Mouse (Mus musculus): Measurements from ENCODE around the gene Snd1. TPM values are rescaled to one million over a fixed set of nuclear protein-coding genes. Genes with fewer than 3 reads are reported as not detected.

Snd1 gene
- polyA plus RNA-seq, 1 experiment from 2014 or later: 64.8 TPM

DNA sequence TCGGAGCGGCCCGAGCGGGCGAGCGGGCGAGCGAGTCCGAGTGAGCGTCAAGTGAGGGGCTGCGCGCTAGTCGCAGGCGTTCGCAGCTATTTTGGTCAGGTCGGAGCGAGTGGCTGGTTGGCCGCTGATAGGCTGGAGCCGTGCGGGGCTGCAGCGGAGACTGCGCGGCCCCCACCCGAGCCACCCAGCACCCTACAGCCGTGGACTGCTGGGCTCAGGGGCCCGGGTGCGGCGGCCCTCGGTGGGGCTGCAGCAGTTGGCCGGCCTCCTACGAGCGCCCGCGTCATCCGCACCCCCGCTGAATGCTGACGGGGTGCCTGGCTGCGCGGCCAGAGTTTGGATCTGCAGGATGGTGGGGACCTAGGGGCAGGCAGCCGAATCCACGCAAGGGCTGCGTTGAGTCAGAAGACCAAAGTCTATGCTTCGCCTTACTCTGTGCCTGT is 358.5 kb downstream of the Snd1 start:
- H3K27ac ChIP-seq: no peak overlapping the region
- H3K79me2 ChIP-seq (ENCODE audit: inconsistent target): no peaks in the 10 kb centered on the region
- H3K4me3 ChIP-seq (ENCODE audit: inconsistent target): no peak overlapping the region
- 31% methylated on average over 28 of the region's 43 CpGs for WGBS (ENCODE audit: missing documents)
- H3K36me3 ChIP-seq (ENCODE audit: inconsistent target): 0 out of 2 replicates have a peak, but pooled peaks cover 5% of the 10 kb centered on the region

DNA sequence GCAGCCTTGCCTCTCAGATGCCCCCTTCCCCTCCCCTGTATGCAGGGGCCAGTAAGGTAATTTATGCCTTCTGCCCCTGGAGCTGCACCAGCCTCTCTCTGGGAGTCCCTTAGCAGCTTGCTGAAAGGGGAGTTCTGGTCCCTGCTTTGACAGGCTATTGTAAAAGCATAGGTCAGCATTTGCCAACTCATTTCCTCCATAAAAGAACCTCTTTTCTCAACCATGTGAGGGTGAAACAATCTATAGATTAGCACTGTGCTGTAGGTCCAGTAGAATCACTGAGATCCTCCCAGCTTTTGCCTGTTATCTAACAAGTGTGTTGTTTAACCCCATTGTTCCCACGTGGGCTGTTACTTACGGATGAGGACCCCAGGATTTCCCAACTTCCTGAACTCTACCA is 359.1 kb downstream of the Snd1 start:
- no peak overlapping the region for H3K27ac ChIP-seq
- no peaks in the 10 kb centered on the region for H3K79me2 ChIP-seq (ENCODE audit: inconsistent target)
- 0 out of 2 replicates have a peak, but pooled peaks cover 5% of the 10 kb centered on the region for H3K36me3 ChIP-seq (ENCODE audit: inconsistent target)
- H3K4me3 ChIP-seq (ENCODE audit: inconsistent target): no peak overlapping the region
- WGBS (ENCODE audit: missing documents): 44% methylated on average over 2 of the region's 2 CpGs

DNA sequence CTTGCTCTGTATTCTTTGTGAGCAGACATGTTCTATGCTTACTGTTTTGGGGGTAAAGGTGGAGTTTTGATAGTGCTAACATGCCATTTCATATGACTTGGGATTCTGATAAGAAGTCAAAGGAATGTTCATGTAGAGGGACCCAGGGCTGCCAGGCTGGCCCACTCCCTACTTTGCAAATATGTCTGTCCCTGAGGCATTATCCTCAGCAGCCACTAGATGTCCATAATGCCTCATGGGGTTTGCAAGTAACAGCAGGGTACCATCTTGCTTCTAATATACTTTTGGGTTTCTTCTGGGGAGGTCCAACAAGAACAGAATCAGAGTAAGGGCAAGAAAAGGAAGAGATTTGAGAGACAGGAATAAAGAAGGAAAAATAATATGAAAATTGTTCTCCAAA is 361.7 kb downstream of the Snd1 start:
- Histone ChIP-seq H3K4me3 (ENCODE audit: inconsistent target) (no peak overlapping the region), H3K79me2 (ENCODE audit: inconsistent target) (no peaks in the 10 kb centered on the region), H3K36me3 (ENCODE audit: inconsistent target) (no peaks in the 10 kb centered on the region), H3K27ac (no peak overlapping the region)

DNA sequence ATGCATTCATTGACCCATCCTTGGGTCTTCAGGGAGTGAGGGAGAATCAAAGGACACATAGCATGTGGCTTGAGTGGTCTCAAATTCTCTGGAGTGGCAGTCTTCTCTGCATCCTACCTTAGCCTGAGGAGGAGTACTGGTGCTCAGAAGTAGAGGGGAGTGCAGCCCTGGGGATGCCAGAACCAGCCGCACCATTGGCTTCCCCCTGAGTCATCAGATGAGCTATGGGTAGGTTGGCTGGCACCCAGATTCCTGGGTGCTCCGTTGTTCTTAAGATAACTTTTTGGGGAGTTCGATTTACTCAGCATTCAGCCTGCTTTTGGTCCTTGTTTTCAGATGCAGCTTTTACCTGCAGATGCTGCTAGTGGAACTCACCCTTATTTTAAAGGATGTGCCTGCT is 366.6 kb downstream of the Snd1 start:
- 100% methylated on average over 3 of the region's 3 CpGs for WGBS (ENCODE audit: missing documents)
- no peaks in the 10 kb centered on the region for H3K79me2 ChIP-seq (ENCODE audit: inconsistent target)
- H3K36me3 ChIP-seq (ENCODE audit: inconsistent target): no peaks in the 10 kb centered on the region

DNA sequence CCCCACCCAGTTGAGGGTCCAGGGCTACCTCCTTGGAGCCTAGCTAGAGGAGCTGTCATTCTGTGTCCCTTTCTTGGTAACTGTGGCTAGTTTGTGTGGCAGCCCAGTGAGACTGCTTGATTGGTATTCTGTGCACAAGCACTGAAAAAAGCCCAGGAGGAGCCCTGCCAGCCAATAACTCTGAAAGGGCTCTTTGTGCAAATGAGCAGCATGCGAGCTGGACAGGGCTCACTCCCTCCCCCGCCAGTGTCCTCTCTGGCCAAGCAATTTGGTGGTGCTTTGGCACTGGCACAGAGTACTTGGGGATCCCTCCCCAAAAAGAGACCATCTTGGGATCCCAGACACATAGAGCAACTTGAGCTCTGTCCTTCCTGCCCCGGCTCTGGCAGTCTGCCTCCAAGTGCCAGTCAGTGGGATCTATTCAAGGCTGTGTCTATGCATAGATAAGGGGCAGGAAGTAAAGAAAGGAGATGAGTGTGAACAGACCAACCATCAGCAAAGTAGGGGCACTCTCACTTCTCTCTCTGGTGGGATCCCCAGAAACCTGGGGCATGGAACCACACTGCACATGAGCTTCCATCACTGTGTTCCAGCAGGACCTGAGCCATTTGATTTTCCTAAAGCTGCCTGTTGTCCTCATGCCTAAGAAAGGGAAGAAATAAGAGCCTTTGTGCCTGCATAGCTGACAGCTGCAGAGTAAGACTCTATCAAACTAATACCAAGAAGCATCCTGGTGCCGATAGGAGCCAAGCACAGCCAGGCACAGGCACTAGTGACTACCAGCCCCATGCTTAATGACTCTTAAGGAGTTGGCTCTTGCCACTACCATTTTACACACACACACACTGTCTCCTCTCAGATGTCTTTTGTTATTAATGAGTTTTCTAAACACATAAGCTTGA is 367.7 kb downstream of the Snd1 start:
- Histone ChIP-seq H3K4me3 (ENCODE audit: inconsistent target) (no peak overlapping the region), H3K27ac (no peak overlapping the region), H3K79me2 (ENCODE audit: inconsistent target) (no peaks in the 10 kb centered on the region), H3K36me3 (ENCODE audit: inconsistent target) (no peaks in the 10 kb centered on the region)
- WGBS (ENCODE audit: missing documents): 96% methylated on average over 4 of the region's 4 CpGs

More for the DNA sequence above, 366.6 kb downstream of the Snd1 start:
- Histone ChIP-seq H3K4me3 (ENCODE audit: inconsistent target) (no peak overlapping the region), H3K27ac (no peak overlapping the region)

DNA sequence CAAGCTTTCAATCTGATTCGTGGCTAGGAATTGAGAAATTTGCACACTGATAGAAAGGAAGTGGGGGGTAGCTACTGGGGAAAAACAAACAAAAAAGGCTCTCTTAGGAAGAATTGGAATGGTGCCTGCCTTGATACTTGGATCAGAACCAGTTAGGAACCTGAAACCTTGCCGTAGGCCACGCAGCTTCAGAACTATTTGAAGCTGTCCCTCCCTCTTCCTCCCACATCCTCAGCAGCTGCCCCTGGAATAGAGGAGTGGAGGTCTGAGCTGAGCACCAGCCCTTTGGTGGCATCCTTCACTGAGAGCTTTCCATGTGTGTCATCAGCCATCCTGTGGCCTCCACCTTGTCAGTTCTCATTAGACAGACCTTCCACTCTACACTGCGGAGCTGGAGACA is 370.7 kb downstream of the Snd1 start:
- no peak overlapping the region for H3K27ac ChIP-seq
- no peak overlapping the region for H3K4me3 ChIP-seq (ENCODE audit: inconsistent target)
- H3K79me2 ChIP-seq (ENCODE audit: inconsistent target): no peaks in the 10 kb centered on the region
- H3K36me3 ChIP-seq (ENCODE audit: inconsistent target): no peaks in the 10 kb centered on the region
- WGBS (ENCODE audit: missing documents): 81% methylated on average over 4 of the region's 4 CpGs

DNA sequence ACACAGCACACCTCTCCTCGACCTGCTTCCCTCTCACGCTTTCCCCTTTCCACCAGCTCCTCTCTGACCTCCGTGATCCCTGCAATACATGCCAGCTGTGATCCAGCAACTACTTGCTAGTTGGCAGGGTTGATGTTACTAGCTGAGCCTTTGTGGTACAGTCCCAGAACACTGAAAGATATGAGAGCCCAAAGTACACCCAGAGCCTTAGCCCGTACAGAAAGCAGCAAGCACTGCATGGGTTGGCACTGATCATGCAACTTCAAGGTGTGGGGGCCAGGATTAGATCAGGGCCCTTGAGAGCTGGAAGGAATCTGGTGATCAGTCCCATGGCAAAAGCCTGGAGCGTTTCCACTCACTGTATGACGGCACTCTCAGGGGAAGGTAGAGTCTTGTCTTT is 372.7 kb downstream of the Snd1 start:
- Histone ChIP-seq H3K27ac (no peak overlapping the region), H3K36me3 (ENCODE audit: inconsistent target) (no peaks in the 10 kb centered on the region), H3K4me3 (ENCODE audit: inconsistent target) (no peak overlapping the region), H3K79me2 (ENCODE audit: inconsistent target) (no peaks in the 10 kb centered on the region)
- WGBS (ENCODE audit: missing documents): 93% methylated on average over 6 of the region's 6 CpGs

DNA sequence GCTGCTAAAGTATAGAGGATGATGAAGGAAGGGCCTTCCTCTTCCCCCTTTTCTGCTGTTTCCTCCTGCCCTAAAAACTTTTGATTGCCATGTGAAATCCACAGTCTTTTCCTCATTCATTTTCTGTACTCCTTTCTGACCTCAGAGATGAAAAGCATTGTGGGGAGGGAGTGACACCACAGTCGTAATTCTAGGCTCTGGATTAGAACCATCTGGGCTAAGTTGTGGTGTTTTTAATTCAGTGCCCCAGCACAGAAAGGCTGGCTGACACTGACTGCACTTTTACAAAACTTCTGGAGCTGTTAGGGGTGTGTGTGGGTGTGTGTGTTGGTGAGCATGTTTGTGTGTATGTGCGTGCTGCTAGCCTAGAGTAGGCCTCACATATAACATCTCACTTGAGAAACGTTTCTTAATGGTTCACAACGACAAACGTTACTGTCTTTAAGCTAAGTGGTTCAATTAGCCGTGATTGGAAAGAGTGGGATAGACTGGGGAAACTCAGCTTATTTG is 373.4 kb downstream of the Snd1 start:
- H3K27ac ChIP-seq: no peak overlapping the region
- H3K36me3 ChIP-seq (ENCODE audit: inconsistent target): no peaks in the 10 kb centered on the region
- H3K4me3 ChIP-seq (ENCODE audit: inconsistent target): no peak overlapping the region
- H3K79me2 ChIP-seq (ENCODE audit: inconsistent target): no peaks in the 10 kb centered on the region
- 92% methylated on average over 6 of the region's 6 CpGs for WGBS (ENCODE audit: missing documents)

DNA sequence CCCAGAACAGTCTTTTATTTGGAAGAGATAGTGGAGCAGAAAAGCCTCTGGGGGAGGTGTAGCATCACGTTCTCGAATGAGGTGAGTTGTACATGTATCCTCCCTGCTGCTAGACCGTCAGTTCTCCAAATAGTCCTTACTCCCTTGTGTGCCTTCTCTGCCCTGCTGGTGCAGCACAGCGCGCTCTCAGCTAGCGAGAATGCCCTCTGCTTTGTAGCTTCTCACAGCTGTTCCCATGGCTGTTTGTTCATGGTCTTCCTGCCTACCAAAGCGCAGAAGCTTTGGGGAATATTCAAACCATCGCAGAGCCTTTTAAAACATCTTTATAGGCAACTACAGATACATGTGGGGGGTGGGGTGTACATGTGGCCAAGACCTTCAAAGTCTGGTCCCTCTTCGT is 374.0 kb downstream of the Snd1 start:
- 82% methylated on average over 9 of the region's 9 CpGs for WGBS (ENCODE audit: missing documents)
- Histone ChIP-seq H3K36me3 (ENCODE audit: inconsistent target) (no peaks in the 10 kb centered on the region), H3K4me3 (ENCODE audit: inconsistent target) (no peak overlapping the region), H3K79me2 (ENCODE audit: inconsistent target) (no peaks in the 10 kb centered on the region), H3K27ac (no peak overlapping the region)

DNA sequence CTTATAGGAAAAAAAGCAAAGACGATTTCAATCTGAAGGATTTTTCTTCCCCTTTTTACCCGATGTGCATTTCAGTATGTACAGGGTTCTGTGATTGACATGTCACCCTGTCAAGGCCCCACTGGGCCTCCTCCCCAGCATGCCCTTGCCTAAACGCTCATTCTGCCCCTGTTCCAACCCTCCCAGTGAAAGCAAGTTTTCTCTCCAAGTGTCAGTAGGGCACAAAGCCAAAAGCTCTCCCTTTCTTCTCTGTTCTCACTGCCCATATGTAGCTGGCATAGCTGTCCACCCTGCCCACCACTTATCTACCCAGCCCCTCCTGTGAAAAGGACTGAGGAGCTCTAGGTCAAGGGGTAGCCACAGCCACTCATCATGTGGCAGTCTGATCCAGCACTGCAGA is 374.4 kb downstream of the Snd1 start:
- H3K27ac ChIP-seq: no peak overlapping the region

DNA sequence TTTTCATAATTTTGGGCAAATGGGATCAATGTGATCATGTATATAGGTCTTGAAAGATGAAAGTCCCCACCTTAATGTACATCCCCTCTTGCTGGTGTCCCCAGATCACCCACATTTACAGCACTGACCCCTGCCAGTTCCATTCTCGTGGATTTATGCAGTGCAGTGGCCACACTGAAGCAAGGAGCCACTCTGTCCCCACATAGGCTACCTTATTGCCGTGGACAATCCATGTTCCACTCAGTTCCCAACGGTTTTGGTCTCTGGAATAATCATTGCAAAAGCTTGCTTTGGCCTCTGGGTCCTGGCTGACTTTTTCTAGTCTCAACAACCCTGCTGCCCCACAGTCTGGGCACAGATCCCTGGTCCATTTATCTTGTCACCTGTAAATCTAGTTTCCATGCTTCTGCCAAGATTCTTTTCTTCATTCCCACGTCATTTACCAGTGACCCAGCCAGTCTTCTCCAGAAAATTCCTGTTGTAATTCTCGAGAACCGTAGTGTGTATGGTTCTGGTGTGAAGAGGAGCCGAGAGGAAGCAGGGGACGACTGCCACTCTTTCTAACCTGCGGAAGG is 375.5 kb downstream of the Snd1 start:
- 93% methylated on average over 9 of the region's 9 CpGs for WGBS (ENCODE audit: missing documents)
- Histone ChIP-seq H3K36me3 (ENCODE audit: inconsistent target) (no peaks in the 10 kb centered on the region), H3K79me2 (ENCODE audit: inconsistent target) (no peaks in the 10 kb centered on the region), H3K27ac (no peak overlapping the region), H3K4me3 (ENCODE audit: inconsistent target) (no peak overlapping the region)

More for the DNA sequence above, 374.4 kb downstream of the Snd1 start:
- 35% methylated on average over 3 of the region's 3 CpGs for WGBS (ENCODE audit: missing documents)
- Histone ChIP-seq H3K36me3 (ENCODE audit: inconsistent target) (no peaks in the 10 kb centered on the region), H3K4me3 (ENCODE audit: inconsistent target) (no peak overlapping the region), H3K79me2 (ENCODE audit: inconsistent target) (no peaks in the 10 kb centered on the region)

DNA sequence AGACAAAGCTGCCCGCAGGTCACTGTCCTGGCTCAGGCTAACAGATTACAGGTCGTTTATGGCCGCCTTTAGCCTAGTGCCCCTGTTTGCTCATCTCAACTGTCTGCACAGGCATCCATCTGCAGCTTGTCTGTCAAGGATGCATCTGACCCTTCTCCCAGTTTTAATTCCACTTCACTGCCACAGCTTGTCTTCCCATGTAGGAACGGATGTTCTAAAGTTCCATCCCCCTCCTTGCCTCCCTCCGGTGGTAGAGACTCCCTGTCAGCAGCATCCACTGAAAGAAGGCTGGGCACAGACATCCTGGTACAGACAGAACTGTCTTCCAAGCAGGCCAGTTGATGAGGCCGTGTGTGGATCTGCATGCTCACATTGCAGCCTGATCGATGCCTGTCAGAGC is 377.4 kb downstream of the Snd1 start:
- H3K27ac ChIP-seq: no peak overlapping the region
- H3K36me3 ChIP-seq (ENCODE audit: inconsistent target): no peaks in the 10 kb centered on the region
- WGBS (ENCODE audit: missing documents): 94% methylated on average over 7 of the region's 7 CpGs
- H3K79me2 ChIP-seq (ENCODE audit: inconsistent target): no peaks in the 10 kb centered on the region
- H3K4me3 ChIP-seq (ENCODE audit: inconsistent target): no peak overlapping the region

DNA sequence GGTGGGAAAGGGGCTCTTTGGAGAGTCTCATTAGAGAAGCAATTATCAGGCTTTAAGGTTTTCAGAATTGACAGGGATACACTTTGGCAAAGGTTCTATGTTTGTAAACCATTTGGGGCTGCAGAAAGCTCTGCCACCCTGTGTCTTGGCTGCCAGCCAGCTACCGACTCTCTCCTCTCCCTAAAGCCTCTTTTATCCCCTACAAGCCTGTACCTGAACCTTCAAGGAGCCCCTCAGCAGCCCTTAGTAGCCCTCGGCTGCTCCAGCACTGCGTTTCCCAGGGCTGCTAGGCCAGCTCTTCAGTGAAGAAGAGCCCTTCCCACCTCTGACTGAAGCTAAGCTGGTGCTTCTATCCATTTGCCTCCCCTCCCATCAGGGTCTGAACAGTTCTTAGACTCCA is 378.2 kb downstream of the Snd1 start:
- Histone ChIP-seq H3K27ac (no peak overlapping the region), H3K36me3 (ENCODE audit: inconsistent target) (no peaks in the 10 kb centered on the region), H3K4me3 (ENCODE audit: inconsistent target) (no peak overlapping the region), H3K79me2 (ENCODE audit: inconsistent target) (no peaks in the 10 kb centered on the region)
- 81% methylated on average over 3 of the region's 3 CpGs for WGBS (ENCODE audit: missing documents)

DNA sequence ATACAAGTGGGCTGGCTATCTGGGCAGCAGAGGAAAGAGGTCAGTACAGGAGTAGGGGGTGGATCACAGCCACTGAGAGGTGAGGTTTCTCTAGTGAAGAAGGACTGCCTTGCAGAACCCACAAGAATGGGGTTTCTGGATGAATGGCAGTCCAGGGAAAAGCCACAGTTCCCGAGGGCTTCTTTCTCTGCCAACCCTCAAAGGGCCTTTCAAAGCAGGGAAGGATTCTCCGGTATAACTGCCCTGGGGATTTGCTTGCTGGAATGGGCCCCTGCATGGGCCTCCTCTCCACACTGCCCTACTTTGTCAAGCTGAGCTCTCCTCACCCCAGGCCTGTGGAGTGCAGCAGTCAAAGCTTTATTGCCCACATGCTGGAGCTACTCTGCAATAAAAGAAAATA is 378.7 kb downstream of the Snd1 start:
- Histone ChIP-seq H3K79me2 (ENCODE audit: inconsistent target) (no peaks in the 10 kb centered on the region), H3K27ac (no peak overlapping the region), H3K36me3 (ENCODE audit: inconsistent target) (no peaks in the 10 kb centered on the region), H3K4me3 (ENCODE audit: inconsistent target) (no peak overlapping the region)
- WGBS (ENCODE audit: missing documents): 92% methylated on average over 2 of the region's 2 CpGs

DNA sequence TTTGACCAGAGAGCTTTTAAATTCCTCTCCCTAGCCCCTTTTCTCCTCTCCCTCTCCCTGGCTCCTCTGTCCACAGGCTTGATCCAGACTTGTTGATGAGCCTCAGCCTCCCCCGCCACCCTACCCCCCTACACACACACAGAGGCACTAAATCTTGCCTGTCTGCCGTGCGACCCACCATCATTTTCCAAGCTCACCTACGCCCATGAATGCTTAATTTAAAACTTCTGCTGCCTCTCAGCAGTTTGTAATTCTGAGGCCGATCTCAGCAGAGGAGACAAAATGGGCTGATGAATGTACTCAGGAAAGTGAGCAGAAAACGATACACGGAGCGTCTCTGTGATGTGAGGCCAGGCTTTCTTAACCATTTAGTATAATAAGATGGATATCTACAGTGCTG is 379.7 kb downstream of the Snd1 start:
- no peaks in the 10 kb centered on the region for H3K79me2 ChIP-seq (ENCODE audit: inconsistent target)
- WGBS (ENCODE audit: missing documents): 98% methylated on average over 7 of the region's 8 CpGs
- no peaks in the 10 kb centered on the region for H3K36me3 ChIP-seq (ENCODE audit: inconsistent target)
- H3K4me3 ChIP-seq (ENCODE audit: inconsistent target): no peak overlapping the region
- no peak overlapping the region for H3K27ac ChIP-seq

Measured in macrophage (primary cell).